Mouse (Mus musculus) forebrain, embryonic 12.5 days (tissue): Measurements from ENCODE around the gene Iqcj. TPM values are rescaled to one million over a fixed set of nuclear protein-coding genes. Genes with fewer than 3 reads are reported as not detected.

Experiments used
- ATAC-seq: fragments of 200-750 bp; cut with Nextera tagmentation; 2 replicates; pipeline ENCODE4 v1.8.0; 2017; ENCODE audit warnings: moderate TSS enrichment; ENCODE audit not compliant: low FRiP score
- H3K27ac ChIP-seq: fragments of 300-500 bp; sonication (generic); 2 replicates; pipeline ENCODE4 v1.5.1; 2016; ENCODE audit warnings: mild to moderate bottlenecking
- H3K27me3 ChIP-seq: fragments of 300-500 bp; sonication (generic); 2 replicates; pipeline ENCODE4 v1.6.1; 2016; ENCODE audit warnings: mild to moderate bottlenecking
- H3K36me3 ChIP-seq: fragments of 300-500 bp; sonication (generic); replicated peaks from 2 replicates; pipeline ENCODE4 v1.6.1; 2016; ENCODE audit warnings: mild to moderate bottlenecking
- H3K4me1 ChIP-seq: fragments of 300-500 bp; sonication (generic); 2 replicates; pipeline ENCODE4 v1.6.1; 2016
- H3K4me2 ChIP-seq: fragments of 300-500 bp; sonication (generic); 2 replicates; pipeline ENCODE4 v1.6.1; 2016; ENCODE audit warnings: mild to moderate bottlenecking, moderate library complexity
- H3K4me3 ChIP-seq: fragments of 300-500 bp; sonication (generic); replicated peaks from 2 replicates; pipeline ENCODE4 v1.5.1; 2016; ENCODE audit warnings: mild to moderate bottlenecking
- H3K9ac ChIP-seq: fragments of 300-500 bp; sonication (generic); 2 replicates; pipeline ENCODE4 v1.6.1; 2016; ENCODE audit warnings: mild to moderate bottlenecking
- H3K9me3 ChIP-seq: fragments of 300-500 bp; sonication (generic); 2 replicates; pipeline ENCODE4 v1.6.1; 2016
- WGBS: fragments of 180-500 bp; shearing (Covaris S2); methylation state at CpG from one replicate; pipeline ENCODE4 v1.1.7; 2016; 5-methylcytosine and 5-hydroxymethylcytosine counted together
- polyA plus RNA-seq: library from polyadenylated mRNA; unstranded; fragments of >200 nt; fragmentation: Nextera tagmentation; extraction: Ambion mirVana; gene quantifications from 2 replicates; pipeline ENCODE4 v1.2.1, GENCODE M21; 2016

Iqcj gene
- polyA plus RNA-seq, 1 experiment from 2014 or later: 0.63 TPM

DNA sequence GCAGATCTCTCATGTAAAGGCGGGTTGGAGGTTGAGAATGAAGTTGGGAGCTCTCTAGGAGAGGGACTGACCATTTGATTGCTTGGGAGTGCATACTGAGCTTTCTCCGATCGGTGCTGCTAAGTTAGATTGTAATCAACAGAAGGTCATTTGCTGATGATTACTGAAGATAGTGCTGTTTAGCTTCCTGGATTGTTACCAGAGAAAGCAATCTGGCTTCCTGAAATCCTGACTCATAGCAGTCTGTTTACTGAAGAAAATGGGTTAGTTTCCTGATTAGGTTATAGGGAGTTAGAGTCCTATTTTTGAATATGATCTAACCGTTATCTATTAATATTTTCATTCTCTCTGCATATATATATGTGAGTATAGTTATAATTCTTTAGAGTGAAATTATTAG is 209.3 kb downstream of the Iqcj start:
- no peak overlapping the region for H3K4me2 ChIP-seq
- 82% methylated on average over 4 of the region's 4 CpGs for WGBS
- ATAC-seq: no peak
- H3K27ac ChIP-seq: no peak overlapping the region
- no peak overlapping the region for H3K4me3 ChIP-seq
- H3K36me3 ChIP-seq: no peaks in the 10 kb centered on the region
- H3K9me3 ChIP-seq: no peaks in the 10 kb centered on the region
- H3K4me1 ChIP-seq: no peaks in the 10 kb centered on the region; the same call in 1 of the 2 replicates
- H3K27me3 ChIP-seq: 0 out of 2 replicates have a peak, but pooled peaks cover 4% of the 10 kb centered on the region
- H3K9ac ChIP-seq: no peak overlapping the region

DNA sequence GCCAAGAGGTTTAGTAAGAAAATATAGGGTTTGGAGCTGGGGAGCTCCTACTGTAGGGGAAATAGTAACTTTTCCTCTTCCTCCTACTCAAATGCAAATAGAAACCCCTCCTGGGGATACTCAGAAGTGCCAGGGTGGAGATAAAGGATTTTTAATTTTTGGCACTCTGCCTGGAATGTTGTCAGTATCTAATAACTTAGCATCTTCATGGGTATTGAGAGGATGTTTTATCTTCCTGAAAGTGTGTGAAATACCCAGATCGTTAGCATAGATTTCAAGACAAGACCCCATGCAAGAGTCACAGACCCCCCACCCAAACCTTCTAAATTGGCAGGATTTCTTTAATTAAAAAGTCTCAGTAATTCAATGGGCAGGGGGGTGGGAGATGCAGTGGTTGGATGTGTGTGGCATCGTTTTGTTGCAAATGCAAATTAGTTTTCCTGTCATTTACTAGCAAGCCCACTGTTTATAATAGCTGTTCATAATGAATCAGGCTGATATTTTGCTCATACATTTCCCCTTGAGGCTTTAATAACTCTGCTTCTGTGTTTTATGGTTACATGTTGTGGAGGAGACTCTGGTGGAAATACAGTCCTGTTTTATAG is 213.2 kb downstream of the Iqcj start:
- Histone ChIP-seq H3K4me1 (no peaks in the 10 kb centered on the region), H3K4me2 (no peak overlapping the region), H3K36me3 (no peaks in the 10 kb centered on the region), H3K9ac (no peak overlapping the region), H3K4me3 (no peak overlapping the region), H3K9me3 (no peaks in the 10 kb centered on the region), H3K27ac (no peak overlapping the region), H3K27me3 (0 out of 2 replicates have a peak, but pooled peaks cover 4% of the 10 kb centered on the region)
- no peak for ATAC-seq
- 38% methylated on average over 2 of the region's 2 CpGs for WGBS

Other genes with a start within 250 kb of the Iqcj start
- 1.4 and 2.5 TPM in 2 replicates for gene Iqschfp, start within 50 bp of the Iqcj start, polyA plus RNA-seq
- gene Schip1, start 172.6 kb downstream of the Iqcj start, polyA plus RNA-seq: 88.1 and 99.2 TPM in 2 replicates